Mouse (Mus musculus) ES-E14 (cell line): ENCODE data around the gene Gstp3. TPM values are rescaled to one million over a fixed set of nuclear protein-coding genes. Genes with fewer than 3 reads are reported as not detected.

ENCODE experiments used
- DNase-seq: peaks from one replicate; pipeline ENCODE4 v3.0.0-alpha.2; 2013; ENCODE audit warnings: low read depth, low spot score
- H3K27ac ChIP-seq: 2 replicates; pipeline ENCODE4 v1.5.1; 2012; ENCODE audit warnings: low read depth, mild to moderate bottlenecking, low read length, moderate library complexity, mixed read lengths; ENCODE audit not compliant: poor library complexity, insufficient read depth, severe bottlenecking
- H3K36me3 ChIP-seq: 2 replicates; pipeline ENCODE4 v1.6.1; 2012; ENCODE audit warnings: mild to moderate bottlenecking, low read length, moderate library complexity, mixed read lengths; ENCODE audit not compliant: control insufficient read depth, poor library complexity, insufficient read depth, severe bottlenecking
- H3K4me1 ChIP-seq, 2 experiments: fragments of 150-350 bp in 1 of 2; sonication (generic) in 1 of 2; 2 replicates each; pipeline ENCODE4 v1.6.1; 2012; ENCODE audit warnings: low read length in 2 of 2, mild to moderate bottlenecking in 1 of 2, mixed read lengths in 1 of 2; ENCODE audit not compliant: control insufficient read depth in 2 of 2, insufficient read depth in 2 of 2, poor library complexity in 1 of 2
- H3K4me3 ChIP-seq, 2 experiments: fragments of 150-350 bp in 1 of 2; sonication (generic) in 1 of 2; 2 replicates each; pipeline ENCODE4 v1.5.1; 2012; ENCODE audit warnings: low read length in 2 of 2, low read depth in 1 of 2, mild to moderate bottlenecking in 1 of 2, mixed read lengths in 1 of 2; ENCODE audit not compliant: insufficient read depth in 1 of 2, poor library complexity in 1 of 2, severe bottlenecking in 1 of 2
- H3K9ac ChIP-seq: 2 replicates; pipeline ENCODE4 v1.6.1; 2012; ENCODE audit warnings: low read depth, mild to moderate bottlenecking, low read length, mixed read lengths; ENCODE audit not compliant: poor library complexity, insufficient read depth, severe bottlenecking
- H3K9me3 ChIP-seq: fragments of 150-350 bp; sonication (generic); 2 replicates; pipeline ENCODE4 v1.6.1; 2012; ENCODE audit warnings: low read depth, mild to moderate bottlenecking, low read length; ENCODE audit not compliant: control insufficient read depth, insufficient read depth
- CHD2 ChIP-seq: IDR thresholded peaks from 2 replicates; pipeline ENCODE4 v1.6.1; 2014; ENCODE audit warnings: mild to moderate bottlenecking, low read depth, low read length, inconsistent platforms
- HCFC1 ChIP-seq: IDR thresholded peaks from 2 replicates; pipeline ENCODE4 v1.6.1; 2012; ENCODE audit warnings: low read length, inconsistent platforms, borderline replicate concordance; ENCODE audit not compliant: insufficient read depth
- MAFK ChIP-seq: IDR thresholded peaks from 2 replicates; pipeline ENCODE4 v1.6.1; 2014; ENCODE audit warnings: mild to moderate bottlenecking, low read depth, low read length, inconsistent platforms; ENCODE audit not compliant: insufficient read depth
- ZC3H11A ChIP-seq: IDR thresholded peaks from 2 replicates; pipeline ENCODE4 v1.6.1; 2012; ENCODE audit warnings: low read depth, mild to moderate bottlenecking, inconsistent platforms, low read length, borderline replicate concordance
- ZNF384 ChIP-seq: IDR thresholded peaks from 2 replicates; pipeline ENCODE4 v1.6.1; 2012; ENCODE audit warnings: low read depth, low read length, inconsistent platforms
- in situ Hi-C, 2 experiments: fragments of 600-800 bp; cut with MboI; formaldehyde crosslinking; loops; one replicate each; pipeline ENCODE4 v1.15.1; 2025; ENCODE audit warnings: low sequenced_read_pairs in 2 of 2, inconsistent platforms in 1 of 2; ENCODE audit not compliant: unreplicated experiment in 2 of 2
- total RNA-seq: library from RNA; depleted of rRNA; stranded (reverse); fragments of 300-350 nt; gene quantifications from 2 replicates; pipeline ENCODE4 v1.2.3, GENCODE M21; 2012

The Gstp3 gene
- total RNA-seq, 1 experiment = 3.4 TPM

DNA sequence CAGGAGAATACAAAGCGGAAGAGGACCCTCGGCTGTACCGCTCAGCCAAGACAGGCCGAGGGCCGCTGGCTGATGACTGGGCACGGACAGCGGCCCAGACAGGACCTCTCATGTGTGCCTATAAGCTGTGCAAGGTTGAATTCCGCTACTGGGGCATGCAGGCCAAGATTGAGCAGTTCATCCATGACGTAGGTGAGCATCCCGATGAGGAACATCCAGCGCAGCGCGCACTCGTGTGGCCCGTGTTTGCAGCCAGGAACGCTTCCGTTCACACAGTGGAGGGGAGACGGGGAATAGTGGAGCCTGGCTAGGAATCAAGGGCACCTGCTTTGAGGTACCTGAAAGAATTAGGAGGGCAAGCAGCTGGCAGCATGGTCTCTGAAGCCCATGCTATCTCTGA, 43.9 kb upstream of the Gstp3 start:
- Histone ChIP-seq H3K36me3 (peaks cover 5% of the 10 kb centered on the region), H3K4me1 (peaks cover 0 to 8% of the 10 kb centered on the region in 2 experiments; a peak in 3 of 4 replicates), H3K9ac (0 out of 2 replicates have a peak overlapping the region, but pooled peaks have one; percentile 4), H3K9me3 (no peaks in the 10 kb centered on the region), H3K27ac (no peak overlapping the region), H3K4me3 (no peak overlapping the region)
- TF ChIP-seq MAFK = no peak
- no peak for TF ChIP-seq ZNF384
- TF ChIP-seq ZC3H11A = no peak
- TF ChIP-seq HCFC1 = no peak
- TF ChIP-seq CHD2 = no peak
- in situ Hi-C loops = no loop called here
- DNase-seq = no peak

DNA sequence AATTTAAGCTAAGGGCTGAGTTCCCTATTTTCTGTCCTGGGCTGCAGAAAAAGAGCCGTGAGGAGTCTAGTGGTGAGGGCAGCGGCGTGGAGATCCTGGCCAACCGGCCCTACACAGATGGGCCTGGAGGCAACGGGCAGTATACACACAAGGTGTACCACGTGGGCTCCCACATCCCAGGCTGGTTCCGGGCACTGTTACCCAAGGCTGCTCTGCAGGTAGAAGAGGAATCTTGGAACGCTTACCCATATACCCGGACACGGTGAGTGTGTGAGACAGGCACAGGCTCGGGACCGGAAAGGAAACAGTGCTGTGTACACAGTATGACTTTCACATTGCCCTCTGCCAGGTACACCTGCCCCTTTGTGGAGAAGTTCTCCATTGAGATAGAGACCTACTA, 43.3 kb upstream of the Gstp3 start:
- Histone ChIP-seq H3K4me3 (no peak overlapping the region), H3K27ac (no peak overlapping the region), H3K9me3 (no peaks in the 10 kb centered on the region), H3K36me3 (peaks cover 6% of the 10 kb centered on the region), H3K4me1 (peaks cover 0 to 8% of the 10 kb centered on the region in 2 experiments; a peak in 3 of 4 replicates), H3K9ac (no peak overlapping the region)
- in situ Hi-C loops = no loop called here
- TF ChIP-seq ZNF384 (no peak), HCFC1 (no peak), CHD2 (no peak), ZC3H11A (no peak), MAFK (no peak)
- DNase-seq = no peak

DNA sequence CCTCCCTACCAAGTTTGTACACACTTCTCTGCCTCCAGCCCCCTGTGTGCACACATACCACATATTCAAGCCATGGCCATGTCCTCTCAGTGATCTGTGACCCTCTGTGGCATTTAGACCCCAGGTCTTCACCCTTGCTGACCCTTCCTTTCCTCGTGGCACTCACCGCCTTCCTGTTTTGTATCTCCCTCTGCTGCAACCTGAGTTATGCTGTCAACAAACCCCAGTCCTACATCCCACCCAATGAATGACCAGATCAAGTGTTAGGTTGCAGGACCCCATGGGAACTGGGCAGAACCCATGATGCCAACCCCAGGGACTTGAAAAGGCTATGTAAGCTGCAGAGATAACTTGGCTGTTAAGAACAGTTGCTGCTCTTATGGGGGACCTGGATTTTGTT, 42.7 kb upstream of the Gstp3 start:
- TF ChIP-seq MAFK (no peak), ZC3H11A (no peak), HCFC1 (no peak), CHD2 (no peak), ZNF384 (no peak)
- no peak overlapping the region for H3K4me3 ChIP-seq

DNA sequence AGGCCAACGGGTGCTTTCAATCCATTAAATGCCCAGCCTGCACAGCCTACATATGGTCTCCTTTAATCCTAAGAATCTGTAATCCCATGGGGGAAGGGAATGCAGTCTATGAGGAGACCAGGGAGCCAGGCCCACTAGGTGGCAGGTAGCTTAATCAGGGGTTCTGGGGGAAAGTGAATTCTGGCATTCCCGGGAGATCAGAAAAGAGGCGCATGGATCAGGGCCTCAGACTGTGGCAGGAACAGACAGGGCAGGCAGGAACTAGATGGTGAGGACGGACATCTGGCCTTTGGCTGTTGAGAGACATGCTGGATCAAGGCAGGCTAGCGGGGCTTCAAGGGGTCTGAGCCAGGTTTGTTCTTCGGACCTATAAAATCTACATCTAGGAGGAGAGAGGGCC, 42.1 kb upstream of the Gstp3 start:
- no peak overlapping the region for H3K27ac ChIP-seq
- H3K9ac ChIP-seq = no peak overlapping the region
- TF ChIP-seq MAFK = no peak
- TF ChIP-seq ZNF384 = no peak
- TF ChIP-seq CHD2 = no peak
- no peak for TF ChIP-seq ZC3H11A
- TF ChIP-seq HCFC1 = no peak
- H3K36me3 ChIP-seq = peaks cover 6% of the 10 kb centered on the region
- peak overlapping the region in 1 of 2 experiments; percentile 56; a peak in 1 of 4 replicates for H3K4me3 ChIP-seq
- in situ Hi-C loops = no loop called here
- H3K9me3 ChIP-seq = no peaks in the 10 kb centered on the region
- no peak for DNase-seq
- H3K4me1 ChIP-seq = peaks cover 0 to 6% of the 10 kb centered on the region in 2 experiments; a peak in 3 of 4 replicates

More for the DNA sequence above, 42.7 kb upstream of the Gstp3 start:
- no peak overlapping the region for H3K27ac ChIP-seq
- in situ Hi-C loops = no loop called here
- no peaks in the 10 kb centered on the region for H3K9me3 ChIP-seq
- H3K36me3 ChIP-seq = peaks cover 6% of the 10 kb centered on the region
- peaks cover 0 to 8% of the 10 kb centered on the region in 2 experiments; a peak in 3 of 4 replicates for H3K4me1 ChIP-seq
- DNase-seq = no peak
- no peak overlapping the region for H3K9ac ChIP-seq
